8 mouse cellular contexts compared by ENCODE assay signal in the genomic region with DNA sequence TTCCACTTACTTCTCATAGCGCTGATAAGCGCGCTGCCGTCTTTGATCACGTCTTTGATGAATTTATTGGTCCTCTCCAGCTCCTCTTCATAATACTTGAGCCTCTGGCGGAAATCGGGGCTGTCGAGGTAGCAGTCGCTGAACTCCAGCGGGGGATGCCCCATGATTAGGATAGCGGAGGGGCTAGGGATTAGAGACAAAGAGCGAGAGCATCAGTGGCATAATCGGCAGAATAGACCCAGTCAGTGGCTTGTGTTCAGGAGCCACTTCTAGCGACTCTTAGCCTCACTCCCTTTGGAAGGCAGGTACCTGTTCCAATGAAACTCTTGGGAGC. TPM values are rescaled to one million over a fixed set of nuclear protein-coding genes. Genes with fewer than 3 reads are reported as not detected.
DNase-seq lines count a peak whose midpoint lies in the region; ATAC-seq and TF ChIP-seq lines count a peak whose summit lies in the region.

No protein-coding gene starts in this region.

- no peaks in the 10 kb centered on the region for H3K9me3 ChIP-seq in embryonic facial prominence, embryonic 13.5 days
- H3K9me3 ChIP-seq in intestine, embryonic 14.5 days (ENCODE audit: control insufficient read depth, low read length): no peaks in the 10 kb centered on the region
- H3K9me3 ChIP-seq in midbrain, embryonic 16.5 days (replicated peaks; ENCODE audit: control insufficient read depth, low read length, poor library complexity, severe bottlenecking): no peaks in the 10 kb centered on the region

- no peak for DNase-seq in left cerebral cortex, adult 2 months (ENCODE audit: extremely low spot score in 1 of 2, low spot score in 2 of 2)
- DNase-seq in left cerebral cortex, postnatal 10 days (ENCODE audit: extremely low spot score in 1 of 2, low spot score in 2 of 2): no peak
- DNase-seq in intestine, embryonic 14.5 days (ENCODE audit: low spot score): no peak
- no peak for DNase-seq in thymus, postnatal 36 days
- no peak for DNase-seq in urinary bladder, postnatal 14 days (ENCODE audit: low spot score)
- DNase-seq in gastrocnemius, adult 18-20 months (ENCODE audit: low spot score): no peak

- peaks cover 28% of the 10 kb centered on the region; the same call in 1 of the 2 replicates for H3K27me3 ChIP-seq in embryonic facial prominence, embryonic 13.5 days
- H3K27me3 ChIP-seq in intestine, embryonic 14.5 days (replicated peaks; ENCODE audit: control insufficient read depth, insufficient read depth, low read length): peaks cover 4% of the 10 kb centered on the region; the same call in 1 of the 2 replicates
- H3K27me3 ChIP-seq in midbrain, embryonic 16.5 days (ENCODE audit: control insufficient read depth, insufficient read depth, low read depth, low read length): no peaks in the 10 kb centered on the region

- peak overlapping the region; percentile 64 for H3K4me3 ChIP-seq in left cerebral cortex, adult 2 months
- peak overlapping the region; percentile 57 for H3K4me3 ChIP-seq in embryonic facial prominence, embryonic 13.5 days
- H3K4me3 ChIP-seq in intestine, embryonic 14.5 days (ENCODE audit: low read depth, low read length): peak overlapping the region; percentile 48
- H3K4me3 ChIP-seq in midbrain, embryonic 16.5 days (ENCODE audit: low read depth, low read length): peak overlapping the region; percentile 55

- ATAC-seq in embryonic facial prominence, embryonic 13.5 days (ENCODE audit: insufficient number of reproducible peaks, insufficient read depth, low FRiP score, low TSS enrichment, low read depth): no peak
- ATAC-seq in intestine, embryonic 14.5 days (replicated peaks; ENCODE audit: low FRiP score, low TSS enrichment, low read depth): peak; percentile 51
- no peak for ATAC-seq in midbrain, embryonic 16.5 days

- no peaks in the 10 kb centered on the region for H3K36me3 ChIP-seq in embryonic facial prominence, embryonic 13.5 days
- H3K36me3 ChIP-seq in intestine, embryonic 14.5 days (ENCODE audit: control insufficient read depth, insufficient read depth, low read length): no peaks in the 10 kb centered on the region
- H3K36me3 ChIP-seq in midbrain, embryonic 16.5 days (ENCODE audit: control insufficient read depth, insufficient read depth, low read length): no peaks in the 10 kb centered on the region

- H3K4me2 ChIP-seq in embryonic facial prominence, embryonic 13.5 days: peak overlapping the region; percentile 59
- H3K4me2 ChIP-seq in intestine, embryonic 14.5 days (ENCODE audit: low read length): peak overlapping the region; percentile 52
- H3K4me2 ChIP-seq in midbrain, embryonic 16.5 days (ENCODE audit: low read length): peak overlapping the region; percentile 56

- 16% methylated on average over 14 of the region's 14 CpGs for WGBS in embryonic facial prominence, embryonic 13.5 days
- 10% methylated on average over 14 of the region's 14 CpGs for WGBS in intestine, embryonic 14.5 days
- 10% methylated on average over 14 of the region's 14 CpGs for WGBS in midbrain, embryonic 16.5 days

- peak overlapping the region; percentile 89 for H3K27ac ChIP-seq in left cerebral cortex, adult 2 months
- peak overlapping the region; percentile 84 for H3K27ac ChIP-seq in embryonic facial prominence, embryonic 13.5 days
- peak overlapping the region; percentile 70; the same call in 1 of the 2 replicates for H3K27ac ChIP-seq in intestine, embryonic 14.5 days (ENCODE audit: low read depth)
- H3K27ac ChIP-seq in midbrain, embryonic 16.5 days (ENCODE audit: low read length): peak overlapping the region; percentile 90

- no peak for TF ChIP-seq CTCF in left cerebral cortex, adult 2 months (IDR thresholded peaks at IDR 0.05)

- H3K4me1 ChIP-seq in embryonic facial prominence, embryonic 13.5 days: peaks cover 6% of the 10 kb centered on the region; the same call in 1 of the 2 replicates
- H3K4me1 ChIP-seq in intestine, embryonic 14.5 days (replicated peaks; ENCODE audit: control insufficient read depth, insufficient read depth, low read length): no peaks in the 10 kb centered on the region
- H3K4me1 ChIP-seq in midbrain, embryonic 16.5 days (ENCODE audit: control insufficient read depth, insufficient read depth, low read length): peaks cover 13% of the 10 kb centered on the region

- intact Hi-C loops in left cerebral cortex, adult 2 months (cut with DNase I): loop anchor here (1.0 kb wide), 1 partner anchor 47 kb away; no protein-coding TSS in a partner anchor
- intact Hi-C loops in left cerebral cortex, postnatal 10 days (cut with DNase I): no loop called here

- peak overlapping the region; percentile 67 for H3K9ac ChIP-seq in embryonic facial prominence, embryonic 13.5 days
- peak overlapping the region; percentile 53 for H3K9ac ChIP-seq in intestine, embryonic 14.5 days (ENCODE audit: low read length)
- peak overlapping the region; percentile 72 for H3K9ac ChIP-seq in midbrain, embryonic 16.5 days (ENCODE audit: low read depth, low read length)

RNA-seq across cellular contexts. Expression of gene Ophn1, which starts 0.8 kb away (rescaled TPM):
- 10 to 100 TPM; 36.9 to 42.1 TPM for total RNA-seq in left cerebral cortex, adult 2 months (2021)
- 10 to 100 TPM; 35.7 to 43.9 TPM for total RNA-seq in left cerebral cortex, postnatal 10 days (2021)
- 21.1 and 21.8 TPM in 2 replicates for polyA plus RNA-seq in embryonic facial prominence, embryonic 13.5 days (2015; fragmentation: Nextera tagmentation; extraction: Ambion mirVana)
- polyA plus RNA-seq in intestine, embryonic 14.5 days (2014; fragmentation: Nextera tagmentation; extraction: Ambion mirVana): 11.0 and 11.5 TPM in 2 replicates
- 46.0 and 51.1 TPM in 2 replicates for polyA plus RNA-seq in midbrain, embryonic 16.5 days (2015; fragmentation: Nextera tagmentation; extraction: Ambion mirVana)
- total RNA-seq in gastrocnemius, adult 18-20 months (2021): 1 to 10 TPM; 4.1 to 4.6 TPM

RNA-seq across cellular contexts. Expression of gene Yipf6, which starts 46.1 kb away (rescaled TPM):
- total RNA-seq in left cerebral cortex, adult 2 months (2021): 10 to 100 TPM; 36.0 to 37.2 TPM
- 10 to 100 TPM; 37.0 to 37.4 TPM for total RNA-seq in left cerebral cortex, postnatal 10 days (2021)
- 16.6 and 18.5 TPM in 2 replicates for polyA plus RNA-seq in embryonic facial prominence, embryonic 13.5 days (2015; fragmentation: Nextera tagmentation; extraction: Ambion mirVana)
- polyA plus RNA-seq in intestine, embryonic 14.5 days (2014; fragmentation: Nextera tagmentation; extraction: Ambion mirVana): 22.4 and 24.7 TPM in 2 replicates
- 16.1 and 18.6 TPM in 2 replicates for polyA plus RNA-seq in midbrain, embryonic 16.5 days (2015; fragmentation: Nextera tagmentation; extraction: Ambion mirVana)
- total RNA-seq in gastrocnemius, adult 18-20 months (2021): 10 to 100 TPM; 10.6 to 11.1 TPM

Comparison
In these comparisons a context has a peak if more than half of its experiments do, and no peak if none do; other contexts are left out.
1. RNA of gene Ophn1, which starts 0.8 kb away (total RNA-seq): 35.7 to 43.9 TPM in left cerebral cortex, postnatal 10 days and 36.9 to 42.1 TPM in left cerebral cortex, adult 2 months; 4.1 to 4.6 TPM in gastrocnemius, adult 18-20 months; every median in the first group is over 4 times any median in the second.
2. Peak in every context shown above with its lines, with median percentiles within 50 percentile points of each other: H3K27ac ChIP-seq, H3K4me3 ChIP-seq, H3K4me2 ChIP-seq and H3K9ac ChIP-seq.